ENCODE assay signal across 28 mouse cellular contexts in genomic region chr6:128833046-128833445, GRCm38 (mm10). TPM values are rescaled to one million over a fixed set of nuclear protein-coding genes. Genes with fewer than 3 reads are reported as not detected.
"Had no signal": no experiment of that assay in that cellular context is flagged by ENCODE, and none has a peak within 500 bp of the region (broad histone marks: within the 10 kb centered on the region; RNA-seq: fewer than 3 reads in every experiment).

No protein-coding gene starts in this region.

- H3K4me1 ChIP-seq: neural tube, embryonic 13.5 days had no signal

- H3K4me3 ChIP-seq: left cerebral cortex, adult 2 months; limb, embryonic 13.5 days; liver, embryonic 12.5 days; liver, embryonic 15.5 days; lung, embryonic 15.5 days; neural tube, embryonic 13.5 days; stomach, embryonic 15.5 days had no signal

- H3K36me3 ChIP-seq: limb, embryonic 13.5 days; liver, embryonic 12.5 days; liver, embryonic 15.5 days; lung, embryonic 15.5 days; neural tube, embryonic 13.5 days; stomach, embryonic 15.5 days had no signal

- H3K27ac ChIP-seq: kidney, postnatal 0 days; left cerebral cortex, adult 2 months; limb, embryonic 13.5 days; liver, embryonic 12.5 days; liver, embryonic 15.5 days; lung, embryonic 15.5 days; neural tube, embryonic 13.5 days; stomach, embryonic 15.5 days had no signal

- H3K27me3 ChIP-seq: limb, embryonic 13.5 days; liver, embryonic 12.5 days; liver, embryonic 15.5 days; lung, embryonic 15.5 days; neural tube, embryonic 13.5 days; stomach, embryonic 15.5 days had no signal

- ATAC-seq: intestine, postnatal 0 days; liver, embryonic 12.5 days had no signal

- DNase-seq: kidney, adult 2 months; kidney, postnatal 25 days; layer of hippocampus, postnatal 36 days; left cerebral cortex, postnatal 4 days; liver; lung, adult 18-20 months; lung, postnatal 10 days; midbrain, embryonic 14.5 days; right cerebral cortex, postnatal 14 days; right cerebral cortex, postnatal 4 days; thymus, postnatal 25 days had no signal

RNA-seq across cellular contexts. Expression of gene Klrb1b, which starts 6.9 kb away (rescaled TPM):
- total RNA-seq: layer of hippocampus, postnatal 10 days; layer of hippocampus, postnatal 36 days; left cerebral cortex, adult 2 months; left cerebral cortex, postnatal 14 days; left cerebral cortex, postnatal 4 days; midbrain, postnatal 0 days had no signal
- polyA plus RNA-seq: kidney, embryonic 14.5 days; kidney, postnatal 0 days; limb, embryonic 13.5 days; liver, embryonic 12.5 days; midbrain, embryonic 11.5 days; midbrain, postnatal 0 days; neural tube, embryonic 13.5 days had no signal

RNA-seq across cellular contexts. Expression of gene Gm44511, which starts 6.9 kb away (rescaled TPM):
- total RNA-seq: layer of hippocampus, postnatal 10 days; layer of hippocampus, postnatal 36 days; left cerebral cortex, adult 2 months; left cerebral cortex, postnatal 14 days; left cerebral cortex, postnatal 4 days; megakaryocyte progenitor cell, adult 5-6 weeks; megakaryocyte-erythroid progenitor cell, adult 5-6 weeks; midbrain, postnatal 0 days had no signal
- polyA plus RNA-seq: intestine, postnatal 0 days; kidney, embryonic 14.5 days; kidney, postnatal 0 days; limb, embryonic 13.5 days; liver, embryonic 12.5 days; liver, embryonic 15.5 days; lung, embryonic 15.5 days; midbrain, embryonic 11.5 days; midbrain, embryonic 14.5 days; midbrain, postnatal 0 days; neural tube, embryonic 13.5 days; stomach, embryonic 15.5 days had no signal

RNA-seq across cellular contexts. Expression of gene Klrb1c, which starts 44.0 kb away (rescaled TPM):
- total RNA-seq: layer of hippocampus, postnatal 36 days; left cerebral cortex, adult 2 months; left cerebral cortex, postnatal 14 days; left cerebral cortex, postnatal 4 days had no signal
- polyA plus RNA-seq: kidney, embryonic 14.5 days; midbrain, embryonic 11.5 days; midbrain, embryonic 14.5 days had no signal

RNA-seq across cellular contexts. Expression of gene Clec2i, which starts 54.3 kb away (rescaled TPM):
- total RNA-seq: layer of hippocampus, adult 8-10 months; layer of hippocampus, postnatal 10 days; layer of hippocampus, postnatal 36 days; left cerebral cortex, adult 2 months; left cerebral cortex, postnatal 4 days; midbrain, postnatal 0 days had no signal
- polyA plus RNA-seq: liver, embryonic 12.5 days; midbrain, embryonic 11.5 days; midbrain, embryonic 14.5 days; midbrain, postnatal 0 days; neural tube, embryonic 13.5 days had no signal
